Mouse (Mus musculus) liver, embryonic 14.5 days (tissue): Measurements from ENCODE around the gene Gap43. TPM values are rescaled to one million over a fixed set of nuclear protein-coding genes. Genes with fewer than 3 reads are reported as not detected.

Experiments
- ATAC-seq: fragments of 200-750 bp; cut with Nextera tagmentation; 2 replicates; pipeline ENCODE4 v1.8.0; 2017; ENCODE audit warnings: moderate number of reproducible peaks, mild to moderate bottlenecking, moderate library complexity; ENCODE audit not compliant: insufficient read depth
- DNase-seq, 3 experiments: peaks; one replicate each; pipeline ENCODE4 v3.0.0-alpha.2; 2012 to 2013; ENCODE audit warnings: low read depth in 3 of 3, low spot score in 3 of 3
- H3K27ac ChIP-seq: fragments of 300-500 bp; sonication (generic); 2 replicates; pipeline ENCODE4 v1.5.1; 2014; ENCODE audit warnings: moderate library complexity, mild to moderate bottlenecking, control low read depth, inconsistent platforms
- H3K27me3 ChIP-seq: fragments of 300-500 bp; sonication (generic); 2 replicates; pipeline ENCODE4 v1.6.1; 2014; ENCODE audit warnings: mild to moderate bottlenecking, low read length, moderate library complexity; ENCODE audit not compliant: control insufficient read depth, insufficient read depth
- H3K36me3 ChIP-seq: fragments of 300-500 bp; sonication (generic); replicated peaks from 2 replicates; pipeline ENCODE4 v1.6.1; 2014; ENCODE audit warnings: low read depth; ENCODE audit not compliant: control insufficient read depth, insufficient read depth
- H3K4me1 ChIP-seq, 2 experiments: fragments of 200-500 bp in 1 of 2; fragments of 300-500 bp in 1 of 2; sonication (generic) in 1 of 2; replicated peaks; 2 replicates each; pipeline ENCODE4 v1.6.1; 2012 to 2014; ENCODE audit warnings: antibody characterized with exemption in 1 of 2, inconsistent platforms in 1 of 2, low read length in 1 of 2; ENCODE audit not compliant: control insufficient read depth in 2 of 2, insufficient read depth in 2 of 2
- H3K4me2 ChIP-seq: fragments of 300-500 bp; sonication (generic); 2 replicates; pipeline ENCODE4 v1.6.1; 2014; ENCODE audit warnings: low read depth, mild to moderate bottlenecking, control low read depth, moderate library complexity
- H3K4me3 ChIP-seq, 2 experiments: fragments of 200-500 bp in 1 of 2; fragments of 300-500 bp in 1 of 2; sonication (generic) in 1 of 2; 2 replicates each; pipeline ENCODE4 v1.5.1; 2012 to 2014; ENCODE audit warnings: low read depth in 2 of 2, low read length in 2 of 2, mild to moderate bottlenecking in 2 of 2, control low read depth in 1 of 2, inconsistent platforms in 1 of 2, moderate library complexity in 1 of 2; ENCODE audit not compliant: insufficient read depth in 1 of 2
- H3K9ac ChIP-seq: fragments of 300-500 bp; sonication (generic); replicated peaks from 2 replicates; pipeline ENCODE4 v1.6.1; 2014; ENCODE audit warnings: mild to moderate bottlenecking, control low read depth, moderate library complexity
- H3K9me3 ChIP-seq: fragments of 300-500 bp; sonication (generic); 2 replicates; pipeline ENCODE4 v1.6.1; 2016; ENCODE audit warnings: low read length, mixed read lengths; ENCODE audit not compliant: control insufficient read depth
- CTCF ChIP-seq: IDR thresholded peaks from 2 replicates; pipeline ENCODE4 v1.5.1; 2016; ENCODE audit warnings: antibody characterized with exemption, low read depth, control low read depth
- EP300 ChIP-seq: IDR thresholded peaks from 2 replicates; pipeline ENCODE4 v1.6.1; 2016; ENCODE audit warnings: antibody characterized with exemption, low read depth
- WGBS: fragments of 180-500 bp; shearing (Covaris S2); extraction: QIAGEN DNeasy Blood & Tissue Kit; methylation state at CpG from one replicate; pipeline ENCODE4 v1.1.7; 2014; ENCODE audit not compliant: insufficient replicate concordance; 5-methylcytosine and 5-hydroxymethylcytosine counted together
- polyA plus RNA-seq, 2 experiments: library from polyadenylated mRNA; depleted of rRNA in 1 of 2; stranded (reverse) in 1 of 2; unstranded in 1 of 2; fragments of >200 nt; fragmentation: Nextera tagmentation in 1 of 2; extraction: Ambion mirVana in 1 of 2; gene quantifications; 2 replicates each; pipeline versions ENCODE4 v1.2.1 to v1.2.3; 2012 to 2014

Gap43 gene
- polyA plus RNA-seq, 2 experiments: 3.1 to 3.8 TPM

GRCm38 (mm10) chr16:42326191-42326590 lies 14.3 kb downstream of the Gap43 start:
- DNase-seq: no peak
- TF ChIP-seq EP300: no peak
- TF ChIP-seq CTCF: no peak

DNA sequence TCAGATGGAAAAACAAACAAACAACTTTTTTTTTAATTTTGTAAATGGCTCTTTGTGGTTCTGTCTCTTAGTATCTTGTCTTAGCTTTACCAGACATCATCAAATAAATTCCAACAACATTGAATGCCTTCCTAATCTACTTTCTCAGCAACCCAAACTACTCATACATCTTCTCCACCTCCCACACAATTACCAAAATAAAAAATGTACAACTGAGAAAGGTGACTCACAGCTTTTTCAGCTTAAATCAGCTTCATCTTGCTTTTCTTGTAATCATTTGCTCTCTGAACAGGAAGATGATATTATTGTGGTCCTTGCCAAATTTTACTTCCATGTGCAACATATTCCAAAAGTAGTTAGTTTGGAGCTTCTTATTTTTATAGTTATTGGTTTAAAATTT lies 14.9 kb downstream of the Gap43 start:
- no peaks in the 10 kb centered on the region for H3K36me3 ChIP-seq
- no peak for DNase-seq
- no peaks in the 10 kb centered on the region for H3K9me3 ChIP-seq
- no peak overlapping the region for H3K4me3 ChIP-seq
- no peaks in the 10 kb centered on the region for H3K4me1 ChIP-seq
- H3K27me3 ChIP-seq: no peaks in the 10 kb centered on the region
- H3K27ac ChIP-seq: no peak overlapping the region
- no peak for TF ChIP-seq EP300
- no peak for TF ChIP-seq CTCF
- H3K4me2 ChIP-seq: no peak overlapping the region
- no peak for ATAC-seq
- no peak overlapping the region for H3K9ac ChIP-seq

More at GRCm38 (mm10) chr16:42326191-42326590, 14.3 kb downstream of the Gap43 start:
- H3K4me3 ChIP-seq: no peak overlapping the region
- no peaks in the 10 kb centered on the region for H3K9me3 ChIP-seq
- H3K9ac ChIP-seq: no peak overlapping the region
- H3K4me1 ChIP-seq: no peaks in the 10 kb centered on the region
- no peak overlapping the region for H3K4me2 ChIP-seq
- no peak overlapping the region for H3K27ac ChIP-seq
- H3K36me3 ChIP-seq: no peaks in the 10 kb centered on the region
- ATAC-seq: no peak
- 51% methylated on average over 2 of the region's 2 CpGs for WGBS
- H3K27me3 ChIP-seq: no peaks in the 10 kb centered on the region

GRCm38 (mm10) chr16:42319831-42320230 lies 20.6 kb downstream of the Gap43 start:
- Histone ChIP-seq H3K4me1 (no peaks in the 10 kb centered on the region), H3K27me3 (no peaks in the 10 kb centered on the region), H3K9ac (no peak overlapping the region), H3K4me3 (no peak overlapping the region), H3K27ac (no peak overlapping the region), H3K4me2 (no peak overlapping the region), H3K36me3 (no peaks in the 10 kb centered on the region), H3K9me3 (no peaks in the 10 kb centered on the region)
- DNase-seq: no peak
- ATAC-seq: no peak
- TF ChIP-seq EP300 (no peak), CTCF (no peak)

- Histone ChIP-seq H3K4me1 (no peaks in the 10 kb centered on the region), H3K4me3 (no peak overlapping the region), H3K4me2 (no peak overlapping the region), H3K27ac (no peak overlapping the region), H3K36me3 (no peaks in the 10 kb centered on the region), H3K27me3 (no peaks in the 10 kb centered on the region), H3K9ac (no peak overlapping the region), H3K9me3 (no peaks in the 10 kb centered on the region)
- ATAC-seq (no peak), DNase-seq (no peak)
- 60% methylated on average over 5 of the region's 5 CpGs for WGBS
- TF ChIP-seq EP300: no peak
- TF ChIP-seq CTCF: no peak
Measured at GRCm38 (mm10) chr16:42319365-42319764, 21.1 kb downstream of the Gap43 start.

DNA sequence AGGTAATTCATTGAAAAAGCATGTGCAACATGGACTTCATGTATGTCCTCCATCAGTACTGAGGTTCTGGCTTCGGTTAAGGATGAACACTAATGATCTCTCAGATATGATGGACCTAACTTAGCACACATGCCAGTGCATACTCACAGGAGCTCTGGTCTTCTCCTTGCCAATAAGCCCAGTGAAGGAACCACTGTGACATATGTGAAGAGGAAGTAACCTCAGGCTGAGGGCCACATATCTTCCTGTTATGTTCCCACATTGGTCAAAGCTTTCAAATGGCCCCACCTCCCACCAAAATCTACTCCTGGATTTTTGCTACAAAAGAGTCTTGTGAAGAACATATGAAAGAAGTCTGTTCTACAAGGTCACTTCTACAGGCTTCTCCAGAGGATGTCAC lies 28.3 kb downstream of the Gap43 start:
- no peaks in the 10 kb centered on the region for H3K36me3 ChIP-seq
- no peak overlapping the region for H3K4me2 ChIP-seq
- no peaks in the 10 kb centered on the region for H3K27me3 ChIP-seq
- H3K4me3 ChIP-seq: no peak overlapping the region
- no peak for DNase-seq
- 50% methylated on average over 1 of the region's 1 CpGs for WGBS
- no peak for TF ChIP-seq CTCF
- no peak for TF ChIP-seq EP300
- no peaks in the 10 kb centered on the region for H3K4me1 ChIP-seq
- no peak for ATAC-seq
- H3K9ac ChIP-seq: no peak overlapping the region
- H3K27ac ChIP-seq: no peak overlapping the region
- H3K9me3 ChIP-seq: no peaks in the 10 kb centered on the region

- Histone ChIP-seq H3K27me3 (no peaks in the 10 kb centered on the region), H3K9me3 (no peaks in the 10 kb centered on the region), H3K4me3 (no peak overlapping the region), H3K27ac (no peak overlapping the region), H3K4me1 (no peaks in the 10 kb centered on the region), H3K36me3 (no peaks in the 10 kb centered on the region), H3K4me2 (no peak overlapping the region), H3K9ac (no peak overlapping the region)
- WGBS: 35% methylated on average over 1 of the region's 1 CpGs
- ATAC-seq: no peak
- TF ChIP-seq EP300 (no peak), CTCF (no peak)
- no peak for DNase-seq
Measured at GRCm38 (mm10) chr16:42308761-42309160, 31.7 kb downstream of the Gap43 start.
